Mouse (Mus musculus): ENCODE measurements around the gene Vmn1r116. TPM values are rescaled to one million over a fixed set of nuclear protein-coding genes. Genes with fewer than 3 reads are reported as not detected.
"Not testable (repeated sequence)": the region's sequence is repeated elsewhere in the genome, so short reads cannot be mapped to it uniquely, and the experiment has no call there.

The Vmn1r116 gene
- not detected in 2 replicates for polyA plus RNA-seq (2016; fragmentation: Nextera tagmentation; extraction: Ambion mirVana)

- H3K27ac ChIP-seq; H3K27me3 ChIP-seq (ENCODE audit: insufficient read depth, poor library complexity, severe bottlenecking); H3K4me3 ChIP-seq; H3K9me3 ChIP-seq; H3K4me1 ChIP-seq (replicated peaks); DNase-seq (ENCODE audit: low spot score); H3K36me3 ChIP-seq: not testable (repeated sequence)
- 59% methylated on average over 3 of the region's 3 CpGs for WGBS
Observed at GRCm38 (mm10) chr7:20871956-20872355, at the start of gene Vmn1r116. Gene Vmn1r116 (plus strand): TSS chr7:20872256.

- not testable (repeated sequence) for H3K36me3 ChIP-seq; H3K4me1 ChIP-seq (replicated peaks); H3K27ac ChIP-seq; H3K4me3 ChIP-seq; H3K9me3 ChIP-seq; DNase-seq (ENCODE audit: low spot score); H3K27me3 ChIP-seq (ENCODE audit: insufficient read depth, poor library complexity, severe bottlenecking)
- 92% methylated on average over 1 of the region's 3 CpGs for WGBS
Observed at GRCm38 (mm10) chr7:20844885-20845284, 27.2 kb upstream of the Vmn1r116 start, which contains the start of gene Vmn1r115. Gene Vmn1r115 (minus strand): TSS chr7:20844985.

GRCm38 (mm10) chr7:20884021-20884420, 12.0 kb downstream of the Vmn1r116 start, which contains the start of gene Vmn1r117:
Gene Vmn1r117 (minus strand): TSS chr7:20884121.
- not testable (repeated sequence) for H3K4me3 ChIP-seq; H3K9me3 ChIP-seq; H3K4me1 ChIP-seq (replicated peaks); H3K36me3 ChIP-seq; H3K27me3 ChIP-seq (ENCODE audit: insufficient read depth, poor library complexity, severe bottlenecking); DNase-seq (ENCODE audit: low spot score); H3K27ac ChIP-seq
- no CpG with 5 or more reads among the region's 2 CpGs for WGBS

- H3K9me3 ChIP-seq; H3K4me1 ChIP-seq (replicated peaks); DNase-seq (ENCODE audit: low spot score); H3K4me3 ChIP-seq; H3K36me3 ChIP-seq; H3K27me3 ChIP-seq (ENCODE audit: insufficient read depth, poor library complexity, severe bottlenecking); H3K27ac ChIP-seq: not testable (repeated sequence)
- no CpG with 5 or more reads among the region's 2 CpGs for WGBS
Observed at GRCm38 (mm10) chr7:20912247-20912646, 40.2 kb downstream of the Vmn1r116 start, which contains the start of gene Vmn1r118. Gene Vmn1r118 (minus strand): TSS chr7:20912347.

Other genes with a start within 250 kb of the Vmn1r116 start
- not detected in 2 replicates for gene Vmn1r107, start 203.3 kb upstream of the Vmn1r116 start, polyA plus RNA-seq (2016; fragmentation: Nextera tagmentation; extraction: Ambion mirVana)
- gene Vmn1r111, start 169.0 kb upstream of the Vmn1r116 start, polyA plus RNA-seq (2016; fragmentation: Nextera tagmentation; extraction: Ambion mirVana): not detected in 2 replicates
- gene Gm10668, start 141.6 kb upstream of the Vmn1r116 start, polyA plus RNA-seq (2016; fragmentation: Nextera tagmentation; extraction: Ambion mirVana): not detected in 2 replicates
- gene Vmn1r112, start 101.1 kb upstream of the Vmn1r116 start, polyA plus RNA-seq (2016; fragmentation: Nextera tagmentation; extraction: Ambion mirVana): not detected in 2 replicates
- gene Vmn1r113, start 85.0 kb upstream of the Vmn1r116 start, polyA plus RNA-seq (2016; fragmentation: Nextera tagmentation; extraction: Ambion mirVana): not detected in 2 replicates
- not detected in 2 replicates for gene Vmn1r114, start 60.1 kb upstream of the Vmn1r116 start, polyA plus RNA-seq (2016; fragmentation: Nextera tagmentation; extraction: Ambion mirVana)
- gene Vmn1r115, start 27.3 kb upstream of the Vmn1r116 start, polyA plus RNA-seq (2016; fragmentation: Nextera tagmentation; extraction: Ambion mirVana): not detected in 2 replicates
- not detected in 2 replicates for gene Vmn1r117, start 11.9 kb downstream of the Vmn1r116 start, polyA plus RNA-seq (2016; fragmentation: Nextera tagmentation; extraction: Ambion mirVana)
- gene Vmn1r118, start 40.1 kb downstream of the Vmn1r116 start, polyA plus RNA-seq (2016; fragmentation: Nextera tagmentation; extraction: Ambion mirVana): not detected in 2 replicates
- not detected in 2 replicates for gene Vmn1r119, start 140.2 kb downstream of the Vmn1r116 start, polyA plus RNA-seq (2016; fragmentation: Nextera tagmentation; extraction: Ambion mirVana)
- not detected in 2 replicates for gene Vmn1r120, start 181.5 kb downstream of the Vmn1r116 start, polyA plus RNA-seq (2016; fragmentation: Nextera tagmentation; extraction: Ambion mirVana)
- not detected in 2 replicates for gene Vmn1r121, start 226.3 kb downstream of the Vmn1r116 start, polyA plus RNA-seq (2016; fragmentation: Nextera tagmentation; extraction: Ambion mirVana)